Mouse (Mus musculus) monocyte, adult 5-6 weeks (primary cell): ENCODE measurements around the gene Pcbp2. TPM values are rescaled to one million over a fixed set of nuclear protein-coding genes. Genes with fewer than 3 reads are reported as not detected.

ENCODE experiments used
- ATAC-seq: fragments of 153-309, 156-312 bp; replicated peaks from 2 replicates; pipeline ENCODE4 v1.8.0; 2017; ENCODE audit warnings: mild to moderate bottlenecking; ENCODE audit not compliant: low TSS enrichment, insufficient number of reproducible peaks, severe bottlenecking, poor library complexity, low FRiP score
- total RNA-seq: library from RNA; stranded (forward); fragments of 200-1000, 200-491, 200-594 nt; gene quantifications from 3 replicates; pipeline ENCODE4 v1.2.3, GENCODE M21; 2017

The Pcbp2 gene
- total RNA-seq, 1 experiment from 2014 or later, result 106 TPM

DNA sequence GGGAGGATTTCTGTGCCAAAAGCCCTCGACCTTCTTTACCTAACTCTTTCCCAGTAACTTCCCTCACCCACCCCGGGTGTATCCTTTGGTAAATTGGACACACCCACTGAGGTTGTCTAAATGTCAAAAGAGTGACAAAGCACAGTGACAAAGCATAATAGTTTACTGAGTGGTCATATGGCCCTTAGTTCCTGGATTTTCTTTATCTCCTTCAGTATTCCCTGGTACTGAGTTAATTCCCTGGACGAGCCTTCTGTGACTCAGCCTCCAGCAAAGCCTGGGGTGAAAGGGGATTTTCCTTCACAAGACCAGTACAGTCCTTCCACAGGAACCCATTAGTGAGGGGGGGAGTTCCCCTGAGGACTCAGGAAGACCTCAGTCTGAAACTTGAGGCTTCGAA lies 9.4 kb upstream of the Pcbp2 start:
- ATAC-seq, result peak; percentile 42; the same call in 1 of the 2 replicates

DNA sequence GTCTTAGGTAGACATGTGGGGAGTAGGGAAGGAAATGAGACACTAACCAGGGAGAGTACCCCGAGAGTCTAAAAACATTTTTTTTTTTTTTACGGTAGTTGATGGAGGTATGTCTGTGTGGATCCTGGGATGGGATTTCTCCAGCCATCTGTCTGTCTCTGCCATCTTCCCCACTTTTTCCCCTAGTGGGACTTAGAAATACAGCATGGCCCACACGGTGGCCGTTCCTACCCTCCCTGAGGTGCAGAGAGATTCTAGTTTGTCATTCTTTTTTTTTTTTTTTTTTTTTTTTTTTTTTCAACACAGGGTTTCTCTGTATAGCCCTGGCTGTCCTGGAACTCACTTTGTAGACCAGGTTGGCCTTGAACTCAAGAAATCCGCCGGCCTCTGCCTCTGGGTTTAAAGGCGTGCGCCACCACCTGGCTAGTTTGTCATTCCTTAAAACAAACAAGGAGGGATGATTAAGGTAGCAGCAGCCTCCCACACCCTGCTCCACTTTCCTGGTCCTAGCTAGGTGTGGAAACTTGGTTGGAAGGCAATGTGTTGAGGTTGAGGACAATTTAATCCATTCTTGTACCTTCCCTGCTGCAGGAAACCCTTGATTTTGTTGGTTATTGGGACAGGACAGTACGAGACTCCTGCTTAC lies 8.8 kb upstream of the Pcbp2 start:
- no peak for ATAC-seq

DNA sequence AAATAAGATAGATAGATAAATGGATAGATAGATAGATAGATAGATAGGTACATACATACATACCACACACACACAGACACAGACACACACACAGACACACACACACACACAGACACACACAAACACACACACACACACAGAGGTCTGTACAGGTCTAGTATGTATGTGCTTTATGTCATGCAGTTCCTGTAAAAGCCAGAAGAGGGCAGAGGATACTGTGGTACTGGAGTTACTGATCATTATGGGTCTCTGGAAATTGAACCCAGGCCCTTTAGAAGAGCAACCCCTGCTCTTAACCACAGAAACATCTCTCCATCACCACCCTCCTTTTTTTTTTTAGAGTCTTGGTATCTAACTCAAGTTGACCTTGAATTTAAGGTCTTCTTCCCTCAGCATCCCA lies 6.7 kb upstream of the Pcbp2 start:
- ATAC-seq, result no peak

DNA sequence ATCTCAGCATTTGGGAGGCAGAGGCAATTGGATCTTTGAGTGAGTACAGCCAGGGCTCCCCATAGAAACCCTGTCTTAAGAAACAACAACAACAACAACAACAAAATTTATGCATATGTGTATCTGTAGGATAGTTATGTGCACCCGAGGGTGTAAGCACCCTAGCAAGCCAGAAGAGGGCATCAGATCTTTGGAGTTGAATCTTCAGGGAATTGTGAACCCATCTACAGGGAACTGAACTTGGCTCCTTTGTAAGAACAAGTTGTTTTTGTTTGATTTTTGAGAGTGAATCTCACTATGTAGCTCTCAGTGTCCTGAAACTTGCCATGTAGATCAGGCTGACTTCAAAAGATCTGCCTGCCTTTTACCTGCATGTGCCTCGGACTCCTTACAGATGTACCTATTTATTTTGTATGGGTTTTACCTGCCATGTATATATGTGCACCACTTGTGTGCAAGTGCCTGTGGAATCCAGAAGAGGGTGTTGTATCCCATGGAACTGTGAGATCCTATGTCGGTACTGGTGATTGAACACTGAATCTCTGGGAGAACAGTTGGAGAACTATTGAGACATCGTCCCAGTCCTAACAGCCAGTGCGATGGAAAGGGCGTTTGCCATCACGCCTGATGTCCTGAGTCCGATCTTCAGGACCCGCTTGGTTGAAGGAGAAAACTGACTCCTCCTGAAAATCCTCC lies 1.5 kb upstream of the Pcbp2 start:
- no peak for ATAC-seq

GRCm38 (mm10) chr15:102470605-102471294 lies 411 bp downstream of the Pcbp2 start:
- peak; percentile 25; the same call in 1 of the 2 replicates for ATAC-seq

GRCm38 (mm10) chr15:102471295-102471645 lies 931 bp downstream of the Pcbp2 start:
- no peak for ATAC-seq

DNA sequence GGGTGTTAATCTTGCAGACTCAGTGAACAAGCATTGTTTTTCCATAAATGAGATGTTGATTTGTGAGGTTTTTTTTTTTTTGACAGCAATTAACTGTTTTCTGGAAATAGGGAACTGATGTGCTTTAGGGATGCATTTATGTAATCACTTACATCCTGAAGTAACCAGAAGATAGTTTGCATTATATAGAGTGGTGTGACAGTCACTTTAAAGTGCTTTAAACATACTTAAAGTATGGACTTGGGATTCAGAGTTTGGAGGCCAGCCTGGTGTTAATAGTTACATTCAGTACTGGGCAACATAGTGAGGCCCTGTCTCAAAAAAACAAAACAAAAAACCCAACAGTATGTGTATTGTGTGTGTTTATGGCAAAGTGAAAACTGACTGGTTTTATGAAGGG lies 1.4 kb downstream of the Pcbp2 start:
- no peak for ATAC-seq

- no peak for ATAC-seq
Observed at GRCm38 (mm10) chr15:102473246-102473645, 2.9 kb downstream of the Pcbp2 start.

DNA sequence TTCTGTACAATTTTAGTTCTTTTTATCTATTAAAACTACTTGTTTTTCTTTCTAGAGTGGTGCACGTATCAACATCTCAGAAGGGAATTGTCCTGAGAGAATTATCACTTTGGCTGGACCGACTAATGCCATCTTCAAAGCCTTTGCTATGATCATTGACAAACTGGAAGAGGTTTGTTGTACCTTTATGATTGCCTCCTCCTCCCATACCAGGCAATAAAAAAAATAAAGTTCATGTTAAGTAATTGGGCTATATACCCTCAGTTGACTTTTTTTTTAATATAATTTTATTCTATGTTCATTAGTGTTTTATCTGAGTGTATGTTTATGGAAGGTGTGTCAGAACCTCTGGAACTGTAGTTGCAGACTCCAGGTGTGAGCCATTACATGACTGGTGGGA lies 4.2 kb downstream of the Pcbp2 start:
- no peak for ATAC-seq

- ATAC-seq, result no peak
Observed at GRCm38 (mm10) chr15:102483136-102483535, 12.8 kb downstream of the Pcbp2 start.

GRCm38 (mm10) chr15:102485853-102486252 lies 15.5 kb downstream of the Pcbp2 start:
- ATAC-seq, result no peak

- ATAC-seq, result no peak
Observed at GRCm38 (mm10) chr15:102487664-102488063, 17.3 kb downstream of the Pcbp2 start.

- no peak for ATAC-seq
Observed at GRCm38 (mm10) chr15:102498322-102498721, 28.0 kb downstream of the Pcbp2 start.

DNA sequence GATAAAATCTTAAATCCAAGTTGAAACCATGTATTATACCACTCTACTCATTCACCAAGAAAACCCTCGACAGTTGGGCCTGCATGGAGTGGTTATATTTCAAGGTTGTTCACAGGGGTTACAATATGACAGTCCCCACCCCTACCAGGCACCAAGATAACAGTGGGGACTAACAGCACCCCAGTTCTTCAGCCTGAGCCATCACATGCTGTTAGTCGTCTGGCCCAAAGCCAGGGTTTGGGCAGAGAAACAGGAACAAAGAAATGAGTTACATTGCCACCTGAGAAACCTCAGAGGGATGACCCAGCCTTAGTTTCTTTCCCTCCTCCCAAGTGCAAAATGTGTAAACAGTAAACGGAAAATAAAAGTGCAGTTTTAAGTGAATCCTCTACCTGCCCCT lies 29.0 kb downstream of the Pcbp2 start:
- no peak for ATAC-seq

GRCm38 (mm10) chr15:102499851-102500250 lies 29.5 kb downstream of the Pcbp2 start:
- no peak for ATAC-seq

DNA sequence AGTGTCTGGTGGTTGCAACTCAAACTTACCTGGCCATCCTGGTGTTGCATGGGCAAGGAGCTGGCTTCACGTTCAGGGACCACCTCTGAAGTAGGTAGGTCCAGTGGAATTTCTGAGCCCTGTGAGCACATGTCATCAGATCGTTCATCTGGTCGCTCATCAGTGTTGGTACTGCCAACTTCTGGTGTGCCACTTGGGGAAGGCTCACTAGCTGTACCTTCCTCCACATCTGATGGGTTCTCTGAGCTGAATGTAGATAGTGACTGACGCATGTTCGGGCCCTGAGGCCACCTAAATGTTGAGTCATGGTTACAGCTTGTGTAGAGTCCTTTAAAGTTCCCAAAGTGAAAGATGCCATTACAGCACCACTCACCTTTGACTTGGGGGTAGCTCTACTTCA lies 30.1 kb downstream of the Pcbp2 start:
- ATAC-seq, result no peak

DNA sequence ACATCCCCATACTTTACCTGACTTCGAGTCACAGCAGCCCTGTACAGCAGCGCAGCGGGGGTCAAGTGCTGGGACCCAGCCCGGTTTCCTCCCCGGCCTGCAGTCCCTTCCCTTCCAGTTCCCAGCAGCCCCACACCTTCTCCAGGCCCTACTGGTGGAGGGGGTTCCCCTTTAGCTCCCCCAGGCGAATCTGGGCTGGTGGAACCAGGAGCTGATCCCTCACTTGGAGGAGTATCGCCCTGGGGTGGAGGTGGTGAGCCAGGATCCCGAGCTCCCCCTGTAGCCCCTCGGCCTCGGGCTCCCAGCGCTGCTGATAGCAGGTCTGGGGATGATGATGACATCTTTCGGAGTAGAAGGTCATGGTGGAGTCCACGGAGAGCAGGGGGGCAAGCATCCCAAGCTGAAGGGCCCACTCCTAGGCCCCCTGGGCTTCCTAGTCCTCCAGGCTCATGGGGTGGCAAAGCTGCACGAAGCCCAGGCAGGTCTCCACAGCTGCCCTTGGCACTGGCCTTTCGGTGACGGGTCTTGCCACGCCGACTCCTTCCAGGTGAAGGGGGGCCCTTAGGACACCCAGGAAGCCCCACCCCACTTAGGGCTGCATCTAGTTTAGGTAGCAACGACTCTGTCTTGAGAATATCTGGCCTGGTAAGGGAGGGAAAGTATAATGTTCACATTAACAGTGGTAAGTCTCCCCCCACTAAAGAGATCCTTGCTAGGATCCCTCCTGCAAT lies 30.9 kb downstream of the Pcbp2 start:
- ATAC-seq, result no peak

- ATAC-seq, result no peak
Observed at GRCm38 (mm10) chr15:102502254-102502840, 32.0 kb downstream of the Pcbp2 start.

GRCm38 (mm10) chr15:102503447-102503846 lies 33.1 kb downstream of the Pcbp2 start, which contains the start of gene Gm10337:
Gene Gm10337 (plus strand): TSS chr15:102503722.
- no peak for ATAC-seq
